Mouse (Mus musculus) embryonic fibroblast, embryonic 13.5 days (primary cell): Measurements from ENCODE around the gene Ccdc142.

ENCODE experiments used
- CTCF ChIP-seq: IDR thresholded peaks from 2 replicates; pipeline ENCODE4 v1.5.1; 2011; ENCODE audit warnings: mild to moderate bottlenecking, control low read depth, low read length, moderate library complexity, borderline replicate concordance; ENCODE audit not compliant: insufficient read depth
- POLR2A ChIP-seq: IDR thresholded peaks from 2 replicates; pipeline ENCODE4 v1.6.1; 2011; ENCODE audit warnings: low read depth, mild to moderate bottlenecking, control low read depth, low read length, moderate library complexity

- TF ChIP-seq CTCF (no peak), POLR2A (0 out of 2 replicates have a peak, but pooled peaks have one; percentile 21)
Observed at GRCm38 (mm10) chr6:83117616-83118015, 16.2 kb downstream of the Ccdc142 start.
